Mouse (Mus musculus): ENCODE measurements around the gene Ss18l1. TPM values are rescaled to one million over a fixed set of nuclear protein-coding genes. Genes with fewer than 3 reads are reported as not detected.
A peak's percentile ranks its signal among the peaks of the same experiment; 100 is the strongest.

Gene Ss18l1
- polyA plus RNA-seq, 1 experiment from 2014 or later, result 61.4 TPM

- Histone ChIP-seq H3K4me3 (replicated peaks; ENCODE audit: low read depth, low read length) (no peak overlapping the region), H3K9me3 (ENCODE audit: control insufficient read depth, low read length) (peaks cover 3% of the 10 kb centered on the region; the same call in 1 of the 2 replicates), H3K9ac (replicated peaks; ENCODE audit: low read length) (no peak overlapping the region), H3K27ac (replicated peaks; ENCODE audit: low read depth, low read length) (no peak overlapping the region), H3K36me3 (ENCODE audit: control insufficient read depth, insufficient read depth, low read length) (peaks cover 36% of the 10 kb centered on the region), H3K4me2 (ENCODE audit: low read length) (no peak overlapping the region), H3K4me1 (ENCODE audit: control insufficient read depth, insufficient read depth, low read length) (no peaks in the 10 kb centered on the region), H3K27me3 (ENCODE audit: control insufficient read depth, insufficient read depth, low read length) (no peaks in the 10 kb centered on the region)
- no peak for DNase-seq
- WGBS, result 83% methylated on average over 16 of the region's 16 CpGs
- no peak for ATAC-seq (ENCODE audit: low FRiP score, low TSS enrichment)
Observed at GRCm38 (mm10) chr2:180085926-180086636, 43.8 kb downstream of the Ss18l1 start.

- Histone ChIP-seq H3K4me1 (ENCODE audit: control insufficient read depth, insufficient read depth, low read length) (no peaks in the 10 kb centered on the region), H3K9ac (replicated peaks; ENCODE audit: low read length) (no peak overlapping the region), H3K4me2 (ENCODE audit: low read length) (no peak overlapping the region), H3K36me3 (ENCODE audit: control insufficient read depth, insufficient read depth, low read length) (peaks cover 36% of the 10 kb centered on the region), H3K27me3 (ENCODE audit: control insufficient read depth, insufficient read depth, low read length) (no peaks in the 10 kb centered on the region), H3K9me3 (ENCODE audit: control insufficient read depth, low read length) (peaks cover 3% of the 10 kb centered on the region; the same call in 1 of the 2 replicates), H3K4me3 (replicated peaks; ENCODE audit: low read depth, low read length) (no peak overlapping the region), H3K27ac (replicated peaks; ENCODE audit: low read depth, low read length) (no peak overlapping the region)
- no peak for ATAC-seq (ENCODE audit: low FRiP score, low TSS enrichment)
- no peak for DNase-seq
- WGBS, result 78% methylated on average over 5 of the region's 5 CpGs
Observed at GRCm38 (mm10) chr2:180086637-180087027, 44.3 kb downstream of the Ss18l1 start.

- H3K4me1 ChIP-seq (ENCODE audit: control insufficient read depth, insufficient read depth, low read length), result no peaks in the 10 kb centered on the region
- H3K36me3 ChIP-seq (ENCODE audit: control insufficient read depth, insufficient read depth, low read length), result peaks cover 27% of the 10 kb centered on the region
- peaks cover 3% of the 10 kb centered on the region; the same call in 1 of the 2 replicates for H3K9me3 ChIP-seq (ENCODE audit: control insufficient read depth, low read length)
- no peak overlapping the region for H3K27ac ChIP-seq (replicated peaks; ENCODE audit: low read depth, low read length)
- no peak overlapping the region for H3K4me3 ChIP-seq (replicated peaks; ENCODE audit: low read depth, low read length)
- ATAC-seq (ENCODE audit: low FRiP score, low TSS enrichment), result no peak
- DNase-seq, result no peak
- H3K4me2 ChIP-seq (ENCODE audit: low read length), result no peak overlapping the region
- 93% methylated on average over 4 of the region's 4 CpGs for WGBS
- no peaks in the 10 kb centered on the region for H3K27me3 ChIP-seq (ENCODE audit: control insufficient read depth, insufficient read depth, low read length)
- H3K9ac ChIP-seq (replicated peaks; ENCODE audit: low read length), result no peak overlapping the region
Observed at GRCm38 (mm10) chr2:180087472-180087871, 45.2 kb downstream of the Ss18l1 start.

GRCm38 (mm10) chr2:180090285-180090684, 48.0 kb downstream of the Ss18l1 start:
- H3K27me3 ChIP-seq (ENCODE audit: control insufficient read depth, insufficient read depth, low read length), result no peaks in the 10 kb centered on the region
- no peak overlapping the region for H3K9ac ChIP-seq (replicated peaks; ENCODE audit: low read length)
- peaks cover 3% of the 10 kb centered on the region; the same call in 1 of the 2 replicates for H3K9me3 ChIP-seq (ENCODE audit: control insufficient read depth, low read length)
- ATAC-seq (ENCODE audit: low FRiP score, low TSS enrichment), result no peak
- H3K4me3 ChIP-seq (replicated peaks; ENCODE audit: low read depth, low read length), result no peak overlapping the region
- peaks cover 12% of the 10 kb centered on the region for H3K36me3 ChIP-seq (ENCODE audit: control insufficient read depth, insufficient read depth, low read length)
- no peak overlapping the region for H3K27ac ChIP-seq (replicated peaks; ENCODE audit: low read depth, low read length)
- WGBS, result 72% methylated on average over 11 of the region's 11 CpGs
- no peak overlapping the region for H3K4me2 ChIP-seq (ENCODE audit: low read length)
- DNase-seq, result no peak
- H3K4me1 ChIP-seq (ENCODE audit: control insufficient read depth, insufficient read depth, low read length), result no peaks in the 10 kb centered on the region

- DNase-seq (peak; percentile 48), ATAC-seq (ENCODE audit: low FRiP score, low TSS enrichment) (0 out of 2 replicates have a peak, but pooled peaks have one; percentile 14)
- Histone ChIP-seq H3K4me2 (ENCODE audit: low read length) (no peak overlapping the region), H3K9ac (replicated peaks; ENCODE audit: low read length) (0 out of 2 replicates have a peak overlapping the region, but pooled peaks have one; percentile 9), H3K4me3 (replicated peaks; ENCODE audit: low read depth, low read length) (no peak overlapping the region), H3K27me3 (ENCODE audit: control insufficient read depth, insufficient read depth, low read length) (no peaks in the 10 kb centered on the region), H3K9me3 (ENCODE audit: control insufficient read depth, low read length) (no peaks in the 10 kb centered on the region), H3K27ac (replicated peaks; ENCODE audit: low read depth, low read length) (no peak overlapping the region), H3K36me3 (ENCODE audit: control insufficient read depth, insufficient read depth, low read length) (no peaks in the 10 kb centered on the region), H3K4me1 (ENCODE audit: control insufficient read depth, insufficient read depth, low read length) (peaks cover 12% of the 10 kb centered on the region)
- 30% methylated on average over 5 of the region's 5 CpGs for WGBS
Observed at GRCm38 (mm10) chr2:180095711-180096110, 53.4 kb downstream of the Ss18l1 start.

GRCm38 (mm10) chr2:180097585-180097984, 55.3 kb downstream of the Ss18l1 start:
- H3K4me2 ChIP-seq (ENCODE audit: low read length), result no peak overlapping the region
- 45% methylated on average over 3 of the region's 3 CpGs for WGBS
- peaks cover 16% of the 10 kb centered on the region for H3K4me1 ChIP-seq (ENCODE audit: control insufficient read depth, insufficient read depth, low read length)
- H3K9me3 ChIP-seq (ENCODE audit: control insufficient read depth, low read length), result no peaks in the 10 kb centered on the region
- peaks cover 4% of the 10 kb centered on the region; the same call in 1 of the 2 replicates for H3K27me3 ChIP-seq (ENCODE audit: control insufficient read depth, insufficient read depth, low read length)
- ATAC-seq (ENCODE audit: low FRiP score, low TSS enrichment) (no peak), DNase-seq (no peak)
- H3K4me3 ChIP-seq (replicated peaks; ENCODE audit: low read depth, low read length), result no peak overlapping the region
- H3K9ac ChIP-seq (replicated peaks; ENCODE audit: low read length), result no peak overlapping the region
- no peaks in the 10 kb centered on the region for H3K36me3 ChIP-seq (ENCODE audit: control insufficient read depth, insufficient read depth, low read length)
- no peak overlapping the region; the same call in 1 of the 2 replicates for H3K27ac ChIP-seq (replicated peaks; ENCODE audit: low read depth, low read length)

- Histone ChIP-seq H3K9me3 (ENCODE audit: control insufficient read depth, low read length) (no peaks in the 10 kb centered on the region), H3K4me2 (ENCODE audit: low read length) (no peak overlapping the region), H3K36me3 (ENCODE audit: control insufficient read depth, insufficient read depth, low read length) (no peaks in the 10 kb centered on the region), H3K27me3 (ENCODE audit: control insufficient read depth, insufficient read depth, low read length) (peaks cover 9% of the 10 kb centered on the region; the same call in 1 of the 2 replicates), H3K4me3 (replicated peaks; ENCODE audit: low read depth, low read length) (no peak overlapping the region), H3K4me1 (ENCODE audit: control insufficient read depth, insufficient read depth, low read length) (peaks cover 22% of the 10 kb centered on the region), H3K9ac (replicated peaks; ENCODE audit: low read length) (no peak overlapping the region), H3K27ac (replicated peaks; ENCODE audit: low read depth, low read length) (no peak overlapping the region; the same call in 1 of the 2 replicates)
- no peak for ATAC-seq (ENCODE audit: low FRiP score, low TSS enrichment)
- WGBS, result 39% methylated on average over 5 of the region's 5 CpGs
- no peak for DNase-seq
Observed at GRCm38 (mm10) chr2:180098167-180098566, 55.9 kb downstream of the Ss18l1 start.

GRCm38 (mm10) chr2:180099529-180099928, 57.2 kb downstream of the Ss18l1 start:
- ATAC-seq (ENCODE audit: low FRiP score, low TSS enrichment) (no peak), DNase-seq (no peak)
- no peaks in the 10 kb centered on the region for H3K9me3 ChIP-seq (ENCODE audit: control insufficient read depth, low read length)
- H3K9ac ChIP-seq (replicated peaks; ENCODE audit: low read length), result no peak overlapping the region
- no peaks in the 10 kb centered on the region for H3K36me3 ChIP-seq (ENCODE audit: control insufficient read depth, insufficient read depth, low read length)
- no peak overlapping the region for H3K4me3 ChIP-seq (replicated peaks; ENCODE audit: low read depth, low read length)
- peaks cover 25% of the 10 kb centered on the region for H3K4me1 ChIP-seq (ENCODE audit: control insufficient read depth, insufficient read depth, low read length)
- peak overlapping the region; percentile 37 for H3K4me2 ChIP-seq (ENCODE audit: low read length)
- peaks cover 21% of the 10 kb centered on the region for H3K27me3 ChIP-seq (ENCODE audit: control insufficient read depth, insufficient read depth, low read length)
- H3K27ac ChIP-seq (replicated peaks; ENCODE audit: low read depth, low read length), result no peak overlapping the region
- 7% methylated on average over 15 of the region's 15 CpGs for WGBS
